Mouse (Mus musculus): ENCODE data around the gene Atcay. TPM values are rescaled to one million over a fixed set of nuclear protein-coding genes. Genes with fewer than 3 reads are reported as not detected.
"Not testable (repeated sequence)": the region's sequence is repeated elsewhere in the genome, so short reads cannot be mapped to it uniquely, and the experiment has no call there.

Atcay gene
- total RNA-seq, 1 experiment = 4.1 TPM

GRCm38 (mm10) chr10:81183805-81184204, 46.8 kb downstream of the Atcay start, which contains the start of gene 4930442H23Rik:
TSS of gene 4930442H23Rik (minus strand) at chr10:81183849.
- H3K9ac ChIP-seq (ENCODE audit: insufficient read depth, low read depth, low read length, poor library complexity, severe bottlenecking) = peak within 1 kb of the TSS; percentile 96
- in situ Hi-C loops (cut with MboI; ENCODE audit: low sequenced_read_pairs in 2 of 2, unreplicated experiment in 2 of 2) = no loop called here
- H3K4me1 ChIP-seq (ENCODE audit: control insufficient read depth in 2 of 2, insufficient read depth in 2 of 2, low read length in 2 of 2, poor library complexity in 1 of 2) = peaks cover 0 to 13% of the 10 kb centered on the region in 2 experiments; a peak in 2 of 4 replicates
- H3K4me3 ChIP-seq (ENCODE audit: insufficient read depth in 1 of 2, low read depth in 1 of 2, low read length in 2 of 2, poor library complexity in 1 of 2, severe bottlenecking in 1 of 2) = peak within 1 kb of the TSS; percentile 58 to 85
- no peak for TF ChIP-seq ZC3H11A (IDR thresholded peaks at IDR 0.05; ENCODE audit: borderline replicate concordance, low read depth, low read length)
- TF ChIP-seq CHD2 (IDR thresholded peaks at IDR 0.05; ENCODE audit: low read depth, low read length) = no peak
- no peak for TF ChIP-seq ZNF384 (IDR thresholded peaks at IDR 0.05; ENCODE audit: low read depth, low read length)
- no peaks in the 10 kb centered on the region for H3K9me3 ChIP-seq (ENCODE audit: control insufficient read depth, insufficient read depth, low read depth, low read length)
- H3K36me3 ChIP-seq (ENCODE audit: control insufficient read depth, insufficient read depth, low read length, poor library complexity, severe bottlenecking) = peaks cover 47% of the 10 kb centered on the region
- no peak for DNase-seq (ENCODE audit: low read depth, low spot score)
- H3K27ac ChIP-seq (ENCODE audit: insufficient read depth, low read depth, low read length, poor library complexity, severe bottlenecking) = peak within 1 kb of the TSS; percentile 91

- DNase-seq (ENCODE audit: low read depth, low spot score) = peak; percentile 99
- Histone ChIP-seq H3K36me3 (ENCODE audit: control insufficient read depth, insufficient read depth, low read length, poor library complexity, severe bottlenecking) (peaks cover 59% of the 10 kb centered on the region), H3K4me3 (ENCODE audit: insufficient read depth in 1 of 2, low read depth in 1 of 2, low read length in 2 of 2, poor library complexity in 1 of 2, severe bottlenecking in 1 of 2) (peak within 1 kb of the TSS; percentile 58 to 85), H3K4me1 (ENCODE audit: control insufficient read depth in 2 of 2, insufficient read depth in 2 of 2, low read length in 2 of 2, poor library complexity in 1 of 2) (peaks cover 0 to 13% of the 10 kb centered on the region in 2 experiments; a peak in 3 of 4 replicates), H3K9me3 (ENCODE audit: control insufficient read depth, insufficient read depth, low read depth, low read length) (no peaks in the 10 kb centered on the region), H3K27ac (ENCODE audit: insufficient read depth, low read depth, low read length, poor library complexity, severe bottlenecking) (peak within 1 kb of the TSS; percentile 91), H3K9ac (ENCODE audit: insufficient read depth, low read depth, low read length, poor library complexity, severe bottlenecking) (peak within 1 kb of the TSS; percentile 96)
- TF ChIP-seq CHD2 (IDR thresholded peaks at IDR 0.05; ENCODE audit: low read depth, low read length) (peak; percentile 85), HCFC1 (IDR thresholded peaks at IDR 0.05; ENCODE audit: borderline replicate concordance, insufficient read depth, low read length) (peak; percentile 59; the same call in 1 of the 2 replicates), ZC3H11A (IDR thresholded peaks at IDR 0.05; ENCODE audit: borderline replicate concordance, low read depth, low read length) (no peak), MAFK (IDR thresholded peaks at IDR 0.05; ENCODE audit: insufficient read depth, low read depth, low read length) (no peak)
- in situ Hi-C loops (cut with MboI; ENCODE audit: low sequenced_read_pairs in 2 of 2, unreplicated experiment in 2 of 2) = no loop called here
Measured at GRCm38 (mm10) chr10:81182336-81183333, 48.0 kb downstream of the Atcay start, which contains the start of gene Dapk3. TSS of gene Dapk3 (plus strand) at chr10:81183005.

- H3K9me3 ChIP-seq (ENCODE audit: control insufficient read depth, insufficient read depth, low read depth, low read length); H3K9ac ChIP-seq (ENCODE audit: insufficient read depth, low read depth, low read length, poor library complexity, severe bottlenecking); DNase-seq (ENCODE audit: low read depth, low spot score); in situ Hi-C loops (cut with MboI; ENCODE audit: low sequenced_read_pairs in 2 of 2, unreplicated experiment in 2 of 2); H3K4me3 ChIP-seq (ENCODE audit: insufficient read depth in 1 of 2, low read depth in 1 of 2, low read length in 2 of 2, poor library complexity in 1 of 2, severe bottlenecking in 1 of 2): not testable (repeated sequence)
- Histone ChIP-seq H3K36me3 (ENCODE audit: control insufficient read depth, insufficient read depth, low read length, poor library complexity, severe bottlenecking) (peaks cover 62% of the 10 kb centered on the region), H3K4me1 (ENCODE audit: control insufficient read depth in 2 of 2, insufficient read depth in 2 of 2, low read length in 2 of 2, poor library complexity in 1 of 2) (peaks cover 0 to 13% of the 10 kb centered on the region in 2 experiments; a peak in 3 of 4 replicates), H3K27ac (ENCODE audit: insufficient read depth, low read depth, low read length, poor library complexity, severe bottlenecking) (peak overlapping the region; percentile 35; the same call in 1 of the 2 replicates)
Measured at GRCm38 (mm10) chr10:81181860-81182259, 48.8 kb downstream of the Atcay start.

GRCm38 (mm10) chr10:81180946-81181345, 49.7 kb downstream of the Atcay start:
- Histone ChIP-seq H3K9ac (ENCODE audit: insufficient read depth, low read depth, low read length, poor library complexity, severe bottlenecking) (no peak overlapping the region), H3K4me3 (ENCODE audit: insufficient read depth in 1 of 2, low read depth in 1 of 2, low read length in 2 of 2, poor library complexity in 1 of 2, severe bottlenecking in 1 of 2) (no peak overlapping the region), H3K9me3 (ENCODE audit: control insufficient read depth, insufficient read depth, low read depth, low read length) (no peaks in the 10 kb centered on the region), H3K4me1 (ENCODE audit: control insufficient read depth in 2 of 2, insufficient read depth in 2 of 2, low read length in 2 of 2, poor library complexity in 1 of 2) (peaks cover 0 to 13% of the 10 kb centered on the region in 2 experiments; a peak in 3 of 4 replicates), H3K36me3 (ENCODE audit: control insufficient read depth, insufficient read depth, low read length, poor library complexity, severe bottlenecking) (peaks cover 61% of the 10 kb centered on the region), H3K27ac (ENCODE audit: insufficient read depth, low read depth, low read length, poor library complexity, severe bottlenecking) (peak overlapping the region; percentile 78; the same call in 1 of the 2 replicates)
- no peak for DNase-seq (ENCODE audit: low read depth, low spot score)
- in situ Hi-C loops (cut with MboI; ENCODE audit: low sequenced_read_pairs in 2 of 2, unreplicated experiment in 2 of 2) = no loop called here
- TF ChIP-seq HCFC1 (IDR thresholded peaks at IDR 0.05; ENCODE audit: borderline replicate concordance, insufficient read depth, low read length) (no peak), CHD2 (IDR thresholded peaks at IDR 0.05; ENCODE audit: low read depth, low read length) (no peak), ZC3H11A (IDR thresholded peaks at IDR 0.05; ENCODE audit: borderline replicate concordance, low read depth, low read length) (no peak), ZNF384 (IDR thresholded peaks at IDR 0.05; ENCODE audit: low read depth, low read length) (no peak), MAFK (IDR thresholded peaks at IDR 0.05; ENCODE audit: insufficient read depth, low read depth, low read length) (no peak)

Measured in ES-E14 (cell line).